Mouse (Mus musculus) bone marrow, adult 2 months (tissue): ENCODE results near the gene Itgb6.

Experiments used
- CTCF ChIP-seq: fragments of 200-500 bp; IDR thresholded peaks from 2 replicates; pipeline ENCODE4 v1.5.1; 2011; ENCODE audit warnings: low read length, control low read depth; ENCODE audit not compliant: control insufficient read depth, insufficient read depth
- POLR2A ChIP-seq: fragments of 200-500 bp; IDR thresholded peaks from 2 replicates; pipeline ENCODE4 v1.6.1; 2011; ENCODE audit warnings: low read depth, mild to moderate bottlenecking, control low read depth, low read length, borderline replicate concordance; ENCODE audit not compliant: control insufficient read depth

GRCm38 (mm10) chr2:60659993-60660392, 62.5 kb downstream of the Itgb6 start:
- TF ChIP-seq CTCF, result no peak
- TF ChIP-seq POLR2A, result no peak
